Mouse (Mus musculus) embryonic facial prominence, embryonic 11.5 days (tissue): ENCODE measurements at regions not wholly inside any gene's neighbourhood (a gene's known extent, or its start where the extent isn't known, plus 50 kb on each side); places are given as distances from the start of the nearest gene placed in this dataset.
A peak's percentile ranks its signal among the peaks of the same experiment; 100 is the strongest.

Source experiments
- ATAC-seq: fragments of 200-750 bp; cut with Nextera tagmentation; replicated peaks from 2 replicates; pipeline ENCODE4 v1.8.0; 2017; ENCODE audit warnings: low read depth; ENCODE audit not compliant: insufficient number of reproducible peaks, low FRiP score, low TSS enrichment
- DNase-seq: peaks from one replicate; pipeline ENCODE4 v3.0.0-alpha.2; 2015; ENCODE audit warnings: low spot score
- H3K27ac ChIP-seq: fragments of 300-500 bp; sonication (generic); replicated peaks from 2 replicates; pipeline ENCODE4 v1.5.1; 2014; ENCODE audit warnings: mild to moderate bottlenecking, low read depth, low read length, control low read depth
- H3K27me3 ChIP-seq: fragments of 300-500 bp; sonication (generic); 2 replicates; pipeline ENCODE4 v1.6.1; 2014; ENCODE audit warnings: mild to moderate bottlenecking, low read length, moderate library complexity, mixed read lengths; ENCODE audit not compliant: control insufficient read depth, insufficient read depth
- H3K36me3 ChIP-seq: fragments of 300-500 bp; sonication (generic); replicated peaks from 2 replicates; pipeline ENCODE4 v1.6.1; 2014; ENCODE audit warnings: low read depth, mild to moderate bottlenecking, low read length, moderate library complexity, mixed read lengths; ENCODE audit not compliant: control insufficient read depth, insufficient read depth
- H3K4me1 ChIP-seq: fragments of 300-500 bp; sonication (generic); 2 replicates; pipeline ENCODE4 v1.6.1; 2014; ENCODE audit warnings: low read length, mixed read lengths; ENCODE audit not compliant: control insufficient read depth, insufficient read depth
- H3K4me2 ChIP-seq: fragments of 300-500 bp; sonication (generic); 2 replicates; pipeline ENCODE4 v1.6.1; 2014; ENCODE audit warnings: low read depth, mild to moderate bottlenecking, control low read depth, low read length, moderate library complexity
- H3K4me3 ChIP-seq: fragments of 300-500 bp; sonication (generic); 2 replicates; pipeline ENCODE4 v1.5.1; 2014; ENCODE audit warnings: low read depth, low read length, control low read depth
- H3K9ac ChIP-seq: fragments of 300-500 bp; sonication (generic); replicated peaks from 2 replicates; pipeline ENCODE4 v1.6.1; 2014; ENCODE audit warnings: mild to moderate bottlenecking, control low read depth, low read length
- H3K9me3 ChIP-seq: fragments of 300-500 bp; sonication (generic); replicated peaks from 2 replicates; pipeline ENCODE4 v1.6.1; 2016; ENCODE audit warnings: mild to moderate bottlenecking, low read length, inconsistent platforms, mixed read lengths; ENCODE audit not compliant: control insufficient read depth
- WGBS: fragments of 180-500 bp; shearing (Covaris S2); extraction: QIAGEN DNeasy Blood & Tissue Kit; methylation state at CpG from one replicate; pipeline ENCODE4 v1.1.7; 2014; 5-methylcytosine and 5-hydroxymethylcytosine counted together

- no peak for DNase-seq
- Histone ChIP-seq H3K9ac (no peak overlapping the region), H3K4me3 (no peak overlapping the region), H3K9me3 (no peaks in the 10 kb centered on the region), H3K36me3 (no peaks in the 10 kb centered on the region), H3K27me3 (no peaks in the 10 kb centered on the region), H3K4me2 (no peak overlapping the region), H3K27ac (no peak overlapping the region), H3K4me1 (no peaks in the 10 kb centered on the region)
- WGBS, result 67% methylated on average over 3 of the region's 3 CpGs
- ATAC-seq, result no peak
Observed at GRCm38 (mm10) chr3:41452020-41452715, 103.4 kb upstream of the Jade1 start.

- Histone ChIP-seq H3K4me3 (no peak overlapping the region), H3K9me3 (no peaks in the 10 kb centered on the region), H3K4me2 (no peak overlapping the region), H3K36me3 (no peaks in the 10 kb centered on the region), H3K27ac (no peak overlapping the region), H3K9ac (no peak overlapping the region), H3K4me1 (no peaks in the 10 kb centered on the region), H3K27me3 (no peaks in the 10 kb centered on the region)
- DNase-seq, result no peak
- no peak for ATAC-seq
- 56% methylated on average over 1 of the region's 1 CpGs for WGBS
Observed at GRCm38 (mm10) chr3:41450696-41451095, 104.8 kb upstream of the Jade1 start.

- H3K4me2 ChIP-seq, result no peak overlapping the region
- ATAC-seq (no peak), DNase-seq (no peak)
- H3K9me3 ChIP-seq, result no peaks in the 10 kb centered on the region
- no peaks in the 10 kb centered on the region for H3K36me3 ChIP-seq
- no peak overlapping the region for H3K27ac ChIP-seq
- H3K9ac ChIP-seq, result no peak overlapping the region
- no peak overlapping the region for H3K4me3 ChIP-seq
- 90% methylated on average over 9 of the region's 9 CpGs for WGBS
- H3K27me3 ChIP-seq, result no peaks in the 10 kb centered on the region
- no peaks in the 10 kb centered on the region for H3K4me1 ChIP-seq
Observed at GRCm38 (mm10) chr3:41444243-41444753, 111.2 kb upstream of the Jade1 start.

- Histone ChIP-seq H3K9me3 (no peaks in the 10 kb centered on the region), H3K4me3 (no peak overlapping the region), H3K4me1 (no peaks in the 10 kb centered on the region), H3K36me3 (no peaks in the 10 kb centered on the region), H3K4me2 (no peak overlapping the region), H3K27me3 (no peaks in the 10 kb centered on the region), H3K9ac (no peak overlapping the region), H3K27ac (no peak overlapping the region)
- no peak for DNase-seq
- 92% methylated on average over 8 of the region's 8 CpGs for WGBS
- ATAC-seq, result no peak
Observed at GRCm38 (mm10) chr3:41436238-41436637, 119.3 kb upstream of the Jade1 start.

- Histone ChIP-seq H3K9ac (no peak overlapping the region), H3K4me3 (no peak overlapping the region), H3K4me1 (no peaks in the 10 kb centered on the region), H3K4me2 (no peak overlapping the region), H3K9me3 (no peaks in the 10 kb centered on the region), H3K36me3 (no peaks in the 10 kb centered on the region), H3K27ac (no peak overlapping the region), H3K27me3 (no peaks in the 10 kb centered on the region)
- ATAC-seq (no peak), DNase-seq (no peak)
- 67% methylated on average over 3 of the region's 3 CpGs for WGBS
Observed at GRCm38 (mm10) chr3:41433106-41433505, 122.4 kb upstream of the Jade1 start.

- H3K36me3 ChIP-seq, result no peaks in the 10 kb centered on the region
- ATAC-seq (no peak), DNase-seq (no peak)
- H3K4me3 ChIP-seq, result no peak overlapping the region
- H3K27me3 ChIP-seq, result no peaks in the 10 kb centered on the region
- H3K27ac ChIP-seq, result no peak overlapping the region
- no peaks in the 10 kb centered on the region for H3K9me3 ChIP-seq
- no peak overlapping the region for H3K9ac ChIP-seq
- H3K4me1 ChIP-seq, result no peaks in the 10 kb centered on the region
- no peak overlapping the region for H3K4me2 ChIP-seq
- 75% methylated on average over 5 of the region's 5 CpGs for WGBS
Observed at GRCm38 (mm10) chr3:41432376-41432775, 123.2 kb upstream of the Jade1 start.

GRCm38 (mm10) chr3:41430191-41430590 lies 125.3 kb upstream of the Jade1 start:
- H3K4me3 ChIP-seq, result no peak overlapping the region
- H3K4me1 ChIP-seq, result no peaks in the 10 kb centered on the region
- no peak overlapping the region for H3K27ac ChIP-seq
- WGBS, result 27% methylated on average over 3 of the region's 3 CpGs
- no peak for ATAC-seq
- H3K9ac ChIP-seq, result no peak overlapping the region
- no peaks in the 10 kb centered on the region for H3K9me3 ChIP-seq
- peak; percentile 26 for DNase-seq
- H3K27me3 ChIP-seq, result no peaks in the 10 kb centered on the region
- no peak overlapping the region for H3K4me2 ChIP-seq
- no peaks in the 10 kb centered on the region for H3K36me3 ChIP-seq

GRCm38 (mm10) chr3:41426946-41427345 lies 128.6 kb upstream of the Jade1 start:
- no peaks in the 10 kb centered on the region for H3K27me3 ChIP-seq
- H3K36me3 ChIP-seq, result no peaks in the 10 kb centered on the region
- 66% methylated on average over 3 of the region's 3 CpGs for WGBS
- no peak overlapping the region for H3K4me3 ChIP-seq
- ATAC-seq, result no peak
- no peak overlapping the region for H3K4me2 ChIP-seq
- no peak for DNase-seq
- H3K4me1 ChIP-seq, result peaks cover 2% of the 10 kb centered on the region; the same call in 1 of the 2 replicates
- no peak overlapping the region for H3K9ac ChIP-seq
- no peaks in the 10 kb centered on the region for H3K9me3 ChIP-seq
- no peak overlapping the region for H3K27ac ChIP-seq
